Mouse (Mus musculus): ENCODE measurements around the gene Igtp.

GRCm38 (mm10) chr11:58155458-58155857 lies 43.9 kb upstream of the Igtp start:
- TF ChIP-seq CTCF (IDR thresholded peaks at IDR 0.05) (no peak), EP300 (IDR thresholded peaks at IDR 0.05) (no peak)

All from lung, postnatal 0 days (tissue).